Mouse (Mus musculus): ENCODE measurements around the gene Hexa. TPM values are rescaled to one million over a fixed set of nuclear protein-coding genes. Genes with fewer than 3 reads are reported as not detected.
A peak's percentile ranks its signal among the peaks of the same experiment; 100 is the strongest.

Gene Hexa
- polyA plus RNA-seq, 1 experiment from 2014 or later, result 31.0 TPM

- DNase-seq (peak; percentile 37), ATAC-seq (peak; percentile 78)
- Histone ChIP-seq H3K36me3 (replicated peaks; ENCODE audit: insufficient read depth, low read length) (no peaks in the 10 kb centered on the region), H3K4me2 (ENCODE audit: low read depth, low read length) (no peak overlapping the region), H3K27me3 (ENCODE audit: insufficient read depth, low read length) (0 out of 2 replicates have a peak, but pooled peaks cover 5% of the 10 kb centered on the region), H3K9me3 (ENCODE audit: low read length) (no peaks in the 10 kb centered on the region), H3K9ac (replicated peaks) (no peak overlapping the region), H3K27ac (ENCODE audit: low read depth) (no peak overlapping the region), H3K4me3 (ENCODE audit: low read depth, low read length) (no peak overlapping the region), H3K4me1 (ENCODE audit: insufficient read depth) (peaks cover 3% of the 10 kb centered on the region; the same call in 1 of the 2 replicates)
- WGBS (ENCODE audit: insufficient replicate concordance), result 56% methylated on average over 4 of the region's 4 CpGs
- TF ChIP-seq EP300 (IDR thresholded peaks at IDR 0.05; ENCODE audit: low read depth) (no peak), CTCF (IDR thresholded peaks at IDR 0.05; ENCODE audit: low read depth) (no peak)
These were observed 5.5 kb upstream of the Hexa start for GRCm38 (mm10) chr9:59533889-59534288.

DNA sequence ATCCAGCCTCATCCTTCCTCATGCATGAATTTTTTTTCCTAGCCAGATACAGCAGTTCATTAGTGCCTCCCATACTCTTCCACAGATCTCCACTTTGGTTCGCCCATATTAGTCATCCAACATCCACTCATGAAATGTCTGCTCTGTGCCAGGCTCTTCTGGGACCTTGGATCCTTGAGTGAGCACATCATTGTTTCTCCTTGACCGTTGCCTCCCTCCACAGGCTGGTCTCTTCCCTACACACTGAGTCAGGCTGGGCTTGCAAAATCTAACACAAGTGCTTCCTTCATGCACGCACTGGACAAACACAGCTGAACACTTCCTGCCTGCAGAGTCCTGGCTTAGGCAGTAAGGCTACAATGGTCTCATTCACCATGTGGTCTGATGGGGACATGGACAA, 1.7 kb upstream of the Hexa start:
- 53% methylated on average over 3 of the region's 3 CpGs for WGBS (ENCODE audit: insufficient replicate concordance)
- no peak for TF ChIP-seq EP300 (IDR thresholded peaks at IDR 0.05; ENCODE audit: low read depth)
- TF ChIP-seq CTCF (IDR thresholded peaks at IDR 0.05; ENCODE audit: low read depth), result peak; percentile 53
- Histone ChIP-seq H3K36me3 (replicated peaks; ENCODE audit: insufficient read depth, low read length) (no peaks in the 10 kb centered on the region), H3K9me3 (ENCODE audit: low read length) (no peaks in the 10 kb centered on the region), H3K27ac (ENCODE audit: low read depth) (0 out of 2 replicates have a peak overlapping the region, but pooled peaks have one; percentile 29), H3K4me1 (ENCODE audit: insufficient read depth) (peaks cover 15% of the 10 kb centered on the region), H3K27me3 (ENCODE audit: insufficient read depth, low read length) (0 out of 2 replicates have a peak, but pooled peaks cover 5% of the 10 kb centered on the region), H3K9ac (replicated peaks) (no peak overlapping the region), H3K4me2 (ENCODE audit: low read depth, low read length) (no peak overlapping the region), H3K4me3 (ENCODE audit: low read depth, low read length) (no peak overlapping the region)
- DNase-seq (peak; percentile 26), ATAC-seq (peak; percentile 31)

GRCm38 (mm10) chr9:59541617-59542016, 2.3 kb downstream of the Hexa start:
- Histone ChIP-seq H3K9ac (replicated peaks) (no peak overlapping the region), H3K4me1 (ENCODE audit: insufficient read depth) (peaks cover 15% of the 10 kb centered on the region), H3K9me3 (ENCODE audit: low read length) (no peaks in the 10 kb centered on the region), H3K27me3 (ENCODE audit: insufficient read depth, low read length) (0 out of 2 replicates have a peak, but pooled peaks cover 5% of the 10 kb centered on the region), H3K27ac (ENCODE audit: low read depth) (0 out of 2 replicates have a peak overlapping the region, but pooled peaks have one; percentile 22), H3K4me3 (ENCODE audit: low read depth, low read length) (peak overlapping the region; percentile 60), H3K4me2 (ENCODE audit: low read depth, low read length) (peak overlapping the region; percentile 89), H3K36me3 (replicated peaks; ENCODE audit: insufficient read depth, low read length) (no peaks in the 10 kb centered on the region)
- TF ChIP-seq EP300 (IDR thresholded peaks at IDR 0.05; ENCODE audit: low read depth) (no peak), CTCF (IDR thresholded peaks at IDR 0.05; ENCODE audit: low read depth) (no peak)
- DNase-seq, result no peak
- no peak for ATAC-seq
- 42% methylated on average over 6 of the region's 6 CpGs for WGBS (ENCODE audit: insufficient replicate concordance)

DNA sequence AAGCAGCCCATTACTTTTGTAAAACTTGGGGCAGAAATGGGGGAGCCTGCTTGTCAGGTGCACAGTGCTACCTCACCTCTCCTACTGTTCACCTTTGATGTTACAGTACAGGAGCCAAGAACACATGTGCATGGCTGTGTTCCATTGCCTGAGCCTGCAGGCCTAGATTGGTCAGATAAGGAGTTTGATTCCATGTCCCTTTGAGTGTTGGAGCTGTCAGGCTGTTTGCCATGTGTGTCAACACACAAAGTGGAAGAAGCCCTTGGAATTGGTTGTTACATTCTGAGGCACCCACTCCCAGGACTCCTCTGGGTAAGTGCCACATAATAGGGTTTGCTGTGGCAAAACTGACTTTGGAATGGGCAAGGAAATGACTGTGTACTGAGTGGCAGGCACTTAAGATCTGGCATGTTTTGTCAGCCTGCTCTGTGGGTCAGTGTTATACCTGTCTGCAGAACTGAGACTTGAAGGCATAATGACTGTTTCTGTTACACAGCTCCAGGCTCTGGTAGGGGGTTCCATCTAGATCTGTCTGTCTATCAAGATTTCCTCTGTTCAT, 3.5 kb downstream of the Hexa start:
- Histone ChIP-seq H3K36me3 (replicated peaks; ENCODE audit: insufficient read depth, low read length) (no peaks in the 10 kb centered on the region), H3K9me3 (ENCODE audit: low read length) (no peaks in the 10 kb centered on the region), H3K4me3 (ENCODE audit: low read depth, low read length) (no peak overlapping the region), H3K9ac (replicated peaks) (no peak overlapping the region), H3K27me3 (ENCODE audit: insufficient read depth, low read length) (0 out of 2 replicates have a peak, but pooled peaks cover 5% of the 10 kb centered on the region), H3K27ac (ENCODE audit: low read depth) (no peak overlapping the region), H3K4me2 (ENCODE audit: low read depth, low read length) (peak overlapping the region; percentile 89), H3K4me1 (ENCODE audit: insufficient read depth) (peaks cover 20% of the 10 kb centered on the region)
- TF ChIP-seq EP300 (IDR thresholded peaks at IDR 0.05; ENCODE audit: low read depth) (no peak), CTCF (IDR thresholded peaks at IDR 0.05; ENCODE audit: low read depth) (no peak)
- ATAC-seq (no peak), DNase-seq (no peak)

DNA sequence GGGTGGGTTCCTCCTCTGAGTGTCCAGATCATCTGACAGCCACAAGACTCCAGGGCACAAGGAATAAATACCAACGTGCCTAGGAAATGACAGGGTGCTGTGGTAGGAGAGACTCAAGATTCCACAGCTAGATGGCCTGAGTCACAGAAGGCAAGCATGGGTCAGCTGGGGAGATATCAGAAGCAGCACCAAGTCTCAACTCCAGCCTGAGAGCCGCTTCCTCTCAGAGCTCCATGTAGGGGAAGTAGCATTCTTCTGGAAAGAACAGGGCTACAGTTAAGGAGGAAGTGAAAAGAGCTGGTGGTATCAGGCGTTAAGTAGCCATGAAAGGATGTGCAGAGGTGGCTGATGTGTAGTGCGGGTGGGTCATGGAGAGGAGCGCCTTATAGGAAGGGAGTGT, 5.4 kb downstream of the Hexa start:
- 40% methylated on average over 5 of the region's 5 CpGs for WGBS (ENCODE audit: insufficient replicate concordance)
- Histone ChIP-seq H3K27me3 (ENCODE audit: insufficient read depth, low read length) (no peaks in the 10 kb centered on the region), H3K9ac (replicated peaks) (no peak overlapping the region), H3K27ac (ENCODE audit: low read depth) (0 out of 2 replicates have a peak overlapping the region, but pooled peaks have one; percentile 18), H3K4me3 (ENCODE audit: low read depth, low read length) (no peak overlapping the region), H3K9me3 (ENCODE audit: low read length) (no peaks in the 10 kb centered on the region), H3K4me1 (ENCODE audit: insufficient read depth) (peaks cover 13% of the 10 kb centered on the region), H3K36me3 (replicated peaks; ENCODE audit: insufficient read depth, low read length) (no peaks in the 10 kb centered on the region; the same call in 1 of the 2 replicates), H3K4me2 (ENCODE audit: low read depth, low read length) (no peak overlapping the region)
- ATAC-seq, result peak; percentile 41; the same call in 1 of the 2 replicates
- TF ChIP-seq EP300 (IDR thresholded peaks at IDR 0.05; ENCODE audit: low read depth), result no peak
- TF ChIP-seq CTCF (IDR thresholded peaks at IDR 0.05; ENCODE audit: low read depth), result no peak
- DNase-seq, result no peak

GRCm38 (mm10) chr9:59547869-59548268, 8.5 kb downstream of the Hexa start:
- no peak overlapping the region for H3K4me2 ChIP-seq (ENCODE audit: low read depth, low read length)
- ATAC-seq, result no peak
- 65% methylated on average over 1 of the region's 1 CpGs for WGBS (ENCODE audit: insufficient replicate concordance)
- DNase-seq, result no peak
- H3K4me1 ChIP-seq (ENCODE audit: insufficient read depth), result peaks cover 17% of the 10 kb centered on the region
- no peak overlapping the region for H3K9ac ChIP-seq (replicated peaks)
- no peaks in the 10 kb centered on the region; the same call in 1 of the 2 replicates for H3K36me3 ChIP-seq (replicated peaks; ENCODE audit: insufficient read depth, low read length)
- no peak overlapping the region; the same call in 1 of the 2 replicates for H3K27ac ChIP-seq (ENCODE audit: low read depth)
- TF ChIP-seq CTCF (IDR thresholded peaks at IDR 0.05; ENCODE audit: low read depth) (no peak), EP300 (IDR thresholded peaks at IDR 0.05; ENCODE audit: low read depth) (no peak)
- no peaks in the 10 kb centered on the region for H3K27me3 ChIP-seq (ENCODE audit: insufficient read depth, low read length)
- no peaks in the 10 kb centered on the region for H3K9me3 ChIP-seq (ENCODE audit: low read length)
- H3K4me3 ChIP-seq (ENCODE audit: low read depth, low read length), result no peak overlapping the region

All from liver, postnatal 0 days (tissue).